Mouse (Mus musculus): ENCODE results near the gene Krtap12-1.
"Not testable (repeated sequence)": the region's sequence is repeated elsewhere in the genome, so short reads cannot be mapped to it uniquely, and the experiment has no call there.

The Krtap12-1 gene

DNA sequence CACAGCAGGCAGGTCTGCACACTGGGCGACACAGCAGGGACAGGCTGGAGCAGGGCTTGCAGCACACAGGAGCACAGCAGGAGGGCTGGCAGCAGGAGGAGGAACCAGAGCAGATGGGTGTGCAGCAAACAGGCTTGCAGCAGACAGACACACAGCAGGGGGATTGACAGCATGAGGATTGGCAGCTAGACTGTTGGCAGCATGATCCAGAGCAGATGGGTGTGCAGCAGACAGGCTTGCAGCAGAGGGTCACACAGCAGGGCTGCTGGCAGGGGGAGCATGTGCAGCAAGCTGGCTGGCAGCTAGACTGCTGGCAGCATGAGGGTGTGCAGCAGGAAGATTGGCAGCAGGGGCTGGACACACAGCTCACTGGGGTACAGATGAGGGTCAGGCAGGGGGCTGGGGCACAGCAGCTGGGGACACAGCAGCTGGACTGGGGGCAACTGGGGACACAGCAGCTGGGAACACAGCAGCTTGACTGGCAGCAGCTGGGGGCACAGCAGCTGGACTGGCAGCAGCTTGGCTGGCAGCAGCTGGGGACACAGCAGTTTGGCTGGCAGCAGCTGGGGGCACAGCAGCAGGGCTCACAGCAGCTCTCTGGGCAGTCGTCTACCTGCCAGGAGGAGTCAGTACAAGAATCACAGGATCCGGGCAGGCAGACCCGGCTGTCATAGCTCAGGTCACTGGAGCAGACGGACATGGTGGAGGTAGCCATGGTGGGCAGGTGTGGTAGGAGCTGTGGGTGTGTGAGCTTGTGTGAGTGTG is 21.7 kb downstream of the Krtap12-1 start, which contains the start of gene Gm18596:
Gm18596 (minus strand) TSS at position 715 of the 765 bp plus-strand sequence.
- not testable (repeated sequence) for DNase-seq (ENCODE audit: low spot score in 2 of 2)

DNA sequence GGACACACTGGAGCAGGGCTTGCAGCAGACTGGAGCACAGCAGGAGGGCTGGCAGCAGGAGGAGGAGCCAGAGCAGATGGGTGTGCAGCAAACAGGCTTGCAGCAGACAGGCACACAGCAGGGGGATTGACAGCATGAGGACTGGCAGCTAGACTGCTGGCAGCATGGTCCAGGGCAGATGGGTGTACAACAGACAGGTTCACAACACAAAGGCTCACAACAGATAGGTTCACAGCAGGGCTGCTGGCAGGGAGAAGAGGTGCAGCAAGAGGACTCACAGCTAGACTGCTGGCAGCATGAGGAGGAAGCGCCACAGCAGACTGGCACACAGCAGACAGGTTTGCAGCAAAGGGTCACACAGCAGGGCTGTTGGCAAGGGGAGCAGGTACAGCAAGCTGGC is 30.3 kb downstream of the Krtap12-1 start:
- not testable (repeated sequence) for DNase-seq (ENCODE audit: low spot score in 2 of 2)

DNA sequence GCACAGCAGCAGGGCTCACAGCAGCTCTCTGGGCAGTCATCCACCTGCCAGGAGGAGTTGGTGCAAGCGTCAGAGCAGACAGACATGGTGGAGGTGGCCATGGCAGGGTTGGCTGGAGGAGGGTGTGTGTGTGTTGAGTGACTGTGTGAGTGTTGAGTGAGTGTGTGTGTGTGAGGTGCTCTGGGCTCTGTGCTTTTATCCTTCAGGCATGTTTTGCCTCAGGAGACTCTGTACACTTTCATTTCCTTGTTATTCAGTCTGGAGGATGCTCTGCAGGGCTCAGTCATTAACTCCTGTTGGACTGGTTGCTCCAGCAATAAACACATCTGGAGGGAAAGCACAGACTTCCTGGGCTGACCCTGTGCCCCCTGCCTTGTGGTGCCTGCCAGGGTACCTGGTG is 30.9 kb downstream of the Krtap12-1 start, which contains the start of gene Gm9736:
Gm9736 (minus strand) TSS at position 101 of the 400 bp plus-strand sequence.
- DNase-seq (ENCODE audit: low spot score in 2 of 2), result not testable (repeated sequence)

DNA sequence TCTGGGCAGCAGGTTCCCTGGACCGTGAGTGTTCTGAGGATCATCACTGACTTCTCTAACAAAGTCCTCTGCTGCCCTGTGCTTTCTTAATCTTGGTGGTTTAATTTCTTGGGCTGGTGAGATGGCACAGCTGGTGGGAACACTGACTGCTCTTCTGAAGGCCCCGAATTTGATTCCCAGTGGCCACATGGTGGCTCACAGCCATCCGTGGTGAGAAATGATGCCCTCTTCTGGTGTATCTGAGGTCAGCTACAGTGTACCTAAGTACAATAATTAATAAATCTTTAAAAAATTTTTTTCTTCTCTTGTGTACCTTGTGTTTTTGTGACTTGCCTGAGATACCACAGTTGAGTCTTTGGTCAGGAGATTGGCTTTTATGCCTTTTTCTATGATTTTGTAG is 31.9 kb downstream of the Krtap12-1 start:
- DNase-seq (ENCODE audit: low spot score in 2 of 2), result not testable (repeated sequence)

DNA sequence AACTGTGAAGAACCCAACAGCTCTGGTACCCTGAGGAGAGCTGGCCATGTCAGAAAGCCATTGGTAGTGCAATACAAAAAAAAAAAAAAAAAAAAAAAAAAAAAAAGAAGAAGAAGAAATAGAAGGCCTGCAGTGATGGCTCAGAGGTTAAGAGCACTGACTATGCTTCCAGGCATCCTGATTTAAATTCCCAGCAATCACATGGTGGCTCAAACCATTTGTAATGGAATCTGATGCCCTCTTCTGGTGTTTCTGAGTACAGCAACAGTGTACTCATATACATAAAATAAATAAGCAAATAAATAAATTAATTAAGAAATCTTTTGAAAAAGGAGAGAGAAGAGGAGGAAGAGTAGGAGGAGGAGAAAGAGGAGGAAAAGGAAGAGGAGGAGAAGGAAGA is 33.0 kb downstream of the Krtap12-1 start:
- no peak for DNase-seq (ENCODE audit: low spot score in 2 of 2)

DNA sequence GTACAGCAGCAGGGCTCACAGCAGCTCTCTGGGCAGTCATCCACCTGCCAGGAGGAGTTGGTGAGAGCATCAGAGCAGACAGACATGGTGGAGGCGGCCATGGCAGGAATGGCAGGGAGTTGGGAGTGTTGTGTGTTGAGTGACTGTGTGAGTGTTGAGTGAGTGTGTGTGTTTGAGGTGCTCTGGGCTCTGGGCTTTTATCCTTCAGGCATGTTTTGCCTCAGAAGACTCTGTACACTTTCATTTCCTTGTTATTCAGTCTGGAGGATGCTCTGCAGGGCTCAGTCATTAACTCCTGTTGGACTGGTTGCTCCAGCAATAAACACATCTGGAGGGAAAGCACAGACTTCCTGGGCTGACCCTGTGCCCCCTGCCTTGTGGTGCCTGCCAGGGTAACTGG is 39.2 kb downstream of the Krtap12-1 start, which contains the start of gene Gm3233:
Gm3233 (minus strand) TSS at position 101 of the 400 bp plus-strand sequence.
- DNase-seq (ENCODE audit: low spot score in 2 of 2), result not testable (repeated sequence)

DNA sequence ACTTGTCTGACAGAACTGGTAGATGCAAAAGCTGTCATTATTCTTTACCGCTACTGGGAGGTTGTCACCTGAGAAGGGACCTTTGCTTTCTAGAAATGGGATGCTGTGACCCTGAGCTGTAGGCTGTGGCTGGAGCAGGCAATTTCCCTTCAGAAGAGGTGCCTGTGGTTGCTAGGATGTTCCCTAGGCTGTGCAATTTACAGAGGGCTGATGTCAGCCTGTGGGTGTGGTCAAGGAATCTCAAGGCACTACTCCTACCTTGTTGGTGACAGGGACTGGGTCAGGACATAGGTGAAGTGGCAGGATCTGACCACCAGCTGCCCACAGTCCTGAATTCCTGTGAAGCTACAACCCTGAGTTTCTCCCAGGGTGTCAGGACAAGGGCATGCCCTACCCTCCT is 49.3 kb downstream of the Krtap12-1 start:
- no peak for DNase-seq (ENCODE audit: low spot score in 2 of 2)
